Mouse (Mus musculus) embryonic facial prominence, embryonic 11.5 days (tissue): Measurements from ENCODE around the gene Trmt61a. TPM values are rescaled to one million over a fixed set of nuclear protein-coding genes. Genes with fewer than 3 reads are reported as not detected.

Experiments
- ATAC-seq: fragments of 200-750 bp; cut with Nextera tagmentation; replicated peaks from 2 replicates; pipeline ENCODE4 v1.8.0; 2017; ENCODE audit warnings: low read depth; ENCODE audit not compliant: insufficient number of reproducible peaks, low FRiP score, low TSS enrichment
- DNase-seq: peaks from one replicate; pipeline ENCODE4 v3.0.0-alpha.2; 2015; ENCODE audit warnings: low spot score
- H3K27ac ChIP-seq: fragments of 300-500 bp; sonication (generic); replicated peaks from 2 replicates; pipeline ENCODE4 v1.5.1; 2014; ENCODE audit warnings: mild to moderate bottlenecking, low read depth, low read length, control low read depth
- H3K27me3 ChIP-seq: fragments of 300-500 bp; sonication (generic); 2 replicates; pipeline ENCODE4 v1.6.1; 2014; ENCODE audit warnings: mild to moderate bottlenecking, low read length, moderate library complexity, mixed read lengths; ENCODE audit not compliant: control insufficient read depth, insufficient read depth
- H3K36me3 ChIP-seq: fragments of 300-500 bp; sonication (generic); replicated peaks from 2 replicates; pipeline ENCODE4 v1.6.1; 2014; ENCODE audit warnings: low read depth, mild to moderate bottlenecking, low read length, moderate library complexity, mixed read lengths; ENCODE audit not compliant: control insufficient read depth, insufficient read depth
- H3K4me1 ChIP-seq: fragments of 300-500 bp; sonication (generic); 2 replicates; pipeline ENCODE4 v1.6.1; 2014; ENCODE audit warnings: low read length, mixed read lengths; ENCODE audit not compliant: control insufficient read depth, insufficient read depth
- H3K4me2 ChIP-seq: fragments of 300-500 bp; sonication (generic); 2 replicates; pipeline ENCODE4 v1.6.1; 2014; ENCODE audit warnings: low read depth, mild to moderate bottlenecking, control low read depth, low read length, moderate library complexity
- H3K4me3 ChIP-seq: fragments of 300-500 bp; sonication (generic); 2 replicates; pipeline ENCODE4 v1.5.1; 2014; ENCODE audit warnings: low read depth, low read length, control low read depth
- H3K9ac ChIP-seq: fragments of 300-500 bp; sonication (generic); replicated peaks from 2 replicates; pipeline ENCODE4 v1.6.1; 2014; ENCODE audit warnings: mild to moderate bottlenecking, control low read depth, low read length
- H3K9me3 ChIP-seq: fragments of 300-500 bp; sonication (generic); replicated peaks from 2 replicates; pipeline ENCODE4 v1.6.1; 2016; ENCODE audit warnings: mild to moderate bottlenecking, low read length, inconsistent platforms, mixed read lengths; ENCODE audit not compliant: control insufficient read depth
- WGBS: fragments of 180-500 bp; shearing (Covaris S2); extraction: QIAGEN DNeasy Blood & Tissue Kit; methylation state at CpG from one replicate; pipeline ENCODE4 v1.1.7; 2014; 5-methylcytosine and 5-hydroxymethylcytosine counted together
- polyA plus RNA-seq: library from polyadenylated mRNA; unstranded; fragments of >200 nt; fragmentation: Nextera tagmentation; extraction: Ambion mirVana; gene quantifications from 2 replicates; pipeline ENCODE4 v1.2.1, GENCODE M21; 2014

Trmt61a gene
- polyA plus RNA-seq, 1 experiment from 2014 or later = 3.8 TPM

GRCm38 (mm10) chr12:111663228-111664143 lies 14.4 kb upstream of the Trmt61a start:
- WGBS = 69% methylated on average over 17 of the region's 17 CpGs
- no peak overlapping the region; the same call in 1 of the 2 replicates for H3K27ac ChIP-seq
- ATAC-seq = no peak

GRCm38 (mm10) chr12:111664144-111664634 lies 13.7 kb upstream of the Trmt61a start:
- H3K27ac ChIP-seq = no peak overlapping the region; the same call in 1 of the 2 replicates
- H3K27me3 ChIP-seq = no peaks in the 10 kb centered on the region
- no peaks in the 10 kb centered on the region for H3K9me3 ChIP-seq
- DNase-seq (peak; percentile 45), ATAC-seq (no peak)
- H3K36me3 ChIP-seq = no peaks in the 10 kb centered on the region
- H3K4me3 ChIP-seq = no peak overlapping the region
- H3K4me2 ChIP-seq = no peak overlapping the region
- 0 out of 2 replicates have a peak, but pooled peaks cover 2% of the 10 kb centered on the region for H3K4me1 ChIP-seq
- H3K9ac ChIP-seq = no peak overlapping the region
- 46% methylated on average over 6 of the region's 6 CpGs for WGBS

More at GRCm38 (mm10) chr12:111663228-111664143, 14.4 kb upstream of the Trmt61a start:
- Histone ChIP-seq H3K27me3 (no peaks in the 10 kb centered on the region), H3K9ac (no peak overlapping the region), H3K4me2 (no peak overlapping the region), H3K9me3 (no peaks in the 10 kb centered on the region), H3K4me1 (no peaks in the 10 kb centered on the region), H3K36me3 (no peaks in the 10 kb centered on the region), H3K4me3 (no peak overlapping the region)
- DNase-seq = no peak

- no peak for DNase-seq
- H3K36me3 ChIP-seq = no peaks in the 10 kb centered on the region
- no peak overlapping the region for H3K9ac ChIP-seq
- peaks cover 5% of the 10 kb centered on the region for H3K27me3 ChIP-seq
- no peak for ATAC-seq
- 0 out of 2 replicates have a peak, but pooled peaks cover 2% of the 10 kb centered on the region for H3K4me1 ChIP-seq
- H3K27ac ChIP-seq = 0 out of 2 replicates have a peak overlapping the region, but pooled peaks have one; percentile 3
- no peak overlapping the region for H3K4me2 ChIP-seq
- no peak overlapping the region for H3K4me3 ChIP-seq
- no peaks in the 10 kb centered on the region for H3K9me3 ChIP-seq
- 84% methylated on average over 13 of the region's 13 CpGs for WGBS
Measured at GRCm38 (mm10) chr12:111665041-111665880, 12.6 kb upstream of the Trmt61a start.

DNA sequence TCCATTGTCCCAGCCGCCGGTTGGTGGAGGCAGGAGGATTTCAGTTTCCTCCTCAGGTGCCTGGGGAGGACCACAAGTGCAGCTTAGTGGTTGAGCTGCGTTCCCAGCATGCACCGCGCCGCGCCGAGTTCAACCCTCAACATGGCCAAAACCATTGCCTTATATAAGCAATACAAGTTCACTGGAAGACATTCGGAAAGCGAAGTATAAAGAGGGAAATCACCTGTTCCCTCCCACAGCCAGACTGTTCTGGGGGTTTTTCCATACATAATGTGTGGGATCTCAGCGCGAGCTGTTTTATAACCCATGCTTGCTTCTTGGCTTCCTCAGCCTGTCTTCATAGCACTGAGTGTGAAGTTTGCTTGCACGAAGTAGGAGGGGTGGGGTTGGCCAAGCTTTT lies 11.5 kb upstream of the Trmt61a start:
- Histone ChIP-seq H3K4me2 (no peak overlapping the region), H3K9ac (no peak overlapping the region), H3K9me3 (no peaks in the 10 kb centered on the region), H3K4me1 (0 out of 2 replicates have a peak, but pooled peaks cover 7% of the 10 kb centered on the region), H3K36me3 (no peaks in the 10 kb centered on the region), H3K27ac (no peak overlapping the region), H3K27me3 (peaks cover 16% of the 10 kb centered on the region), H3K4me3 (no peak overlapping the region)
- ATAC-seq = no peak
- WGBS = 77% methylated on average over 13 of the region's 13 CpGs
- DNase-seq = no peak

GRCm38 (mm10) chr12:111667421-111667820 lies 10.5 kb upstream of the Trmt61a start:
- Histone ChIP-seq H3K4me3 (no peak overlapping the region), H3K4me1 (0 out of 2 replicates have a peak, but pooled peaks cover 7% of the 10 kb centered on the region), H3K9ac (no peak overlapping the region), H3K9me3 (no peaks in the 10 kb centered on the region), H3K27ac (no peak overlapping the region), H3K27me3 (peaks cover 21% of the 10 kb centered on the region), H3K4me2 (no peak overlapping the region), H3K36me3 (no peaks in the 10 kb centered on the region)
- ATAC-seq = no peak
- 87% methylated on average over 5 of the region's 5 CpGs for WGBS
- no peak for DNase-seq

GRCm38 (mm10) chr12:111668457-111668912 lies 9.4 kb upstream of the Trmt61a start:
- peak overlapping the region; percentile 22 for H3K4me3 ChIP-seq

GRCm38 (mm10) chr12:111669000-111669788 lies 8.7 kb upstream of the Trmt61a start:
- peak overlapping the region; percentile 48 for H3K4me2 ChIP-seq
- no peak overlapping the region for H3K4me3 ChIP-seq
- 60% methylated on average over 23 of the region's 23 CpGs for WGBS
- H3K27ac ChIP-seq = peak overlapping the region; percentile 28; the same call in 1 of the 2 replicates
- H3K27me3 ChIP-seq = peaks cover 34% of the 10 kb centered on the region
- ATAC-seq (no peak), DNase-seq (no peak)
- H3K36me3 ChIP-seq = no peaks in the 10 kb centered on the region
- H3K9me3 ChIP-seq = no peaks in the 10 kb centered on the region
- H3K4me1 ChIP-seq = 0 out of 2 replicates have a peak, but pooled peaks cover 7% of the 10 kb centered on the region
- H3K9ac ChIP-seq = peak overlapping the region; percentile 50; the same call in 1 of the 2 replicates

More at GRCm38 (mm10) chr12:111668457-111668912, 9.4 kb upstream of the Trmt61a start:
- Histone ChIP-seq H3K27me3 (peaks cover 28% of the 10 kb centered on the region), H3K4me2 (peak overlapping the region; percentile 48), H3K9ac (peak overlapping the region; percentile 50), H3K4me1 (0 out of 2 replicates have a peak, but pooled peaks cover 7% of the 10 kb centered on the region), H3K36me3 (no peaks in the 10 kb centered on the region), H3K27ac (peak overlapping the region; percentile 28; the same call in 1 of the 2 replicates), H3K9me3 (no peaks in the 10 kb centered on the region)
- WGBS = 0% methylated on average over 8 of the region's 8 CpGs
- ATAC-seq (peak; percentile 35), DNase-seq (peak; percentile 99)
